Mouse (Mus musculus) 416B (cell line): ENCODE data around the gene Macrod2.

Experiments
- DNase-seq: peaks from one replicate; pipeline ENCODE4 v3.0.0; 2011; ENCODE audit warnings: low read depth

Macrod2 gene

DNA sequence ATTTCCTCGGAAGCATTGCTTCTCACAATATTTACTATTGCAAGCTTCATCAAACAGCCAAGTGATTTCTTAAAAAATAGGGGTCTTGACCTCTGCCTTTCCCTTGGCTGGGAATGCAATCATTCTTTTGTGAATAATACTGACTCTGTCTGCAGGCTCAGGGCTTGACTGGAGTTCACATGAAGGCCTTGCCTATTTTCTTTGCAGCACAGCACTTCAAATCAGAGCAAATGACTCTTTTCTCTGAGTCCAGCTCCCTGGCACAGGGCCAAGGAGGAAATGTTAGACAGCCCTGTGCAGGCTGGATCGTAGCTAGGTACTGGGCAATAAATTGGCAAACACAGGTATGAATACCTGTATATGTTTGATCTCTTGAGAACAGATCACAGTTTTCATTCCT, 1464.1 kb downstream of the Macrod2 start:
- DNase-seq = no peak

DNA sequence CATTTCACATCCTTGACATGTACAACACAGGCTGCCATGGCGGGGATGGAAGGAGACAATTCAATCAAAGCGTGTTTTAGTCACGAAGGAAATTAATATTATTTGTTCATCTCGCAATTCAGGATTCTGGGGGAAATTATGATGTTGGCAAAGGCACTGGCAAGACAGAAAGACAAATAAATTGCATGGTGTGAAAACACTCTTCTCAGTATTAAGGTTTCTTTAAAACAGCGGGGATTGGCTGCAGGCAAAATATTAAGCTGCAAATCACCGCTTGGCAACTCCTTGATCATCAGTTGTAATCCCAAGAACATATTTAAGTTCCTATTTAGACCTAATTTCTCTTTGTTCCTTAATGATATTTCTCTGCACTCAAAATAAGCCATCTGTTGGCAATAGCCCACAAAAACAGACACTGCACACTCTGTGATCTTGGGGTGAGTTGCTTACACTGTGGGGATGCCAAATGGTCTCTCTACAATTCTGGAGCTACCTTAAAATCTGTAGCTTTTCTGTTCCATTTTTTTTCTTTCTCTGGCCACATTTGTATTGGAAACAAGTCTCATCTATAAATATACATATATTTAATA, 1466.7 kb downstream of the Macrod2 start:
- no peak for DNase-seq

DNA sequence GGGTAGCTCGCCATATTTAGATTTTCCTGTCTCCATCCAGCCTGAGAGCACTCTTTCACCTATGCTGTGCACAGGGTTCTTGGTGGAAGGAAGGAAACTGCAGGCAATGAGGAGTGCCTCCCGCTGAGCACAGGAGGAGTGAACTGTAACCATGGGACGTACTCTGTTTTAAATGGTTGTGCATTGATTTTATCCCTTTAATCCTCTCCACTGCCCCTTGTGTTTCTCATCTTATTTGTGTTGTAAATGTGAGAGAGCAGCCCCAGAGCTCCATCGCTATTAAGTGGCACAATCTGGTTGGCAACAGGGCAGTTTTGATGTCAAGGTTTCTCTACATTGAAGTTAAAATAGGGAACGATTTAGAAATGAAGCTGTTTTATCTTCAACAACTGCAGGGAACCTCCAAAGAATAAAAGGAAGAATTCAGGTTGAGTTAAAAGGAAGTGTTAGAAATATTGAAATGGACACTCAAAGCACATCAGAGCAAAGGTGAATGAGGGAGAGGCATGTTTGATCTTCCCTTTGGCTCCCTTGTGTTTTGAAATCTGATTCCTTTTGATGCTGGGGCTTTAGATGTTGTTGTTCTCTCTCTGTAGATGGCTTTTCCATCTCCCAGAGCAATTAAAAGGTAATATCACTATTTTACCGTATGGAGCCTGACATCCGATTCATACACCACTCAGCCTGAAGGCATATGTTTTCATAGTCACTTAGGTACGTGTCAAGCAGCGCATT, 1467.6 kb downstream of the Macrod2 start:
- DNase-seq = no peak

DNA sequence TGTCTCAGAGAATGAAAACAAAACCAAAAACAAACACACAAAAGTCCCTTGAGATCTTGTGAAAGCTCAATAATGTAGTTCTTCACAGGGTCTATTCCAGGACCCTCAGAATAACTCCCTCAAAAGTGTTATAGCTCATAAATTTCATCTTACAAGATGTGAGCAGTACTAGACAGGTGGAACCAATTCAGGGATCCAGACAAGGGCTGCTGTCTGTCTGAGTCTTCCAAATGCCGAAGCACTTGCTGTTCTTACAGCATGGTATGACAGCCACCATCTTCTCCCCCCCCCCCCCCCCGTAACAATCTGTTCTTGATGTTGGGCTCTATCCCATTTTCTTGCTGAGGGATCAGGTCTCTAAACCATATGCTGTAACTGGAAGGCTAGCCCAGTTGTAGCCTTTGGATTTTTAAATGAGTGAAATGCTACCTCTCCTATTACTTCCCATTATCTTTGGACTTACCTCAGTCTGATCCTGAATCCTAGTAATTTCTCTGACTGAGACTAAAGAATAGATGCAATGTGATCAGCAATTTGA, 1468.6 kb downstream of the Macrod2 start:
- DNase-seq = no peak

DNA sequence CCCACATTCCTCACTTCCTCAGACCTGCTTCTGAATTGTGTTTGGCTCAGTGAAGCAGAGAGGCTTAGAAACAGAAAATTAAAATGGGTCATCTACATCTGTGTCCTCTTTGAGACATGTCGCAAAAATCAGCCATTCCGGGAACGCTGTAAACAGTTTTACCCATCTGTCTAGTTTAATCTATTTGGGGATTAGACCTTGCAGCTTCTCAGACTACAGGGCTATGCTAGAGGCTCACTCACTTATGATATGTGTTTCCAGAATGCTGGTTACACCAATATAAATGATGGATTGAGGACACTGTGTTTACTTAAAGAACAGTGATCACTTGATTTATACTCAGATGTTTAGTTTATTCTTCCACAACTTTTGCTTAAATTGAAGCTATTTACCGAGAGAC, 1475.8 kb downstream of the Macrod2 start:
- no peak for DNase-seq

DNA sequence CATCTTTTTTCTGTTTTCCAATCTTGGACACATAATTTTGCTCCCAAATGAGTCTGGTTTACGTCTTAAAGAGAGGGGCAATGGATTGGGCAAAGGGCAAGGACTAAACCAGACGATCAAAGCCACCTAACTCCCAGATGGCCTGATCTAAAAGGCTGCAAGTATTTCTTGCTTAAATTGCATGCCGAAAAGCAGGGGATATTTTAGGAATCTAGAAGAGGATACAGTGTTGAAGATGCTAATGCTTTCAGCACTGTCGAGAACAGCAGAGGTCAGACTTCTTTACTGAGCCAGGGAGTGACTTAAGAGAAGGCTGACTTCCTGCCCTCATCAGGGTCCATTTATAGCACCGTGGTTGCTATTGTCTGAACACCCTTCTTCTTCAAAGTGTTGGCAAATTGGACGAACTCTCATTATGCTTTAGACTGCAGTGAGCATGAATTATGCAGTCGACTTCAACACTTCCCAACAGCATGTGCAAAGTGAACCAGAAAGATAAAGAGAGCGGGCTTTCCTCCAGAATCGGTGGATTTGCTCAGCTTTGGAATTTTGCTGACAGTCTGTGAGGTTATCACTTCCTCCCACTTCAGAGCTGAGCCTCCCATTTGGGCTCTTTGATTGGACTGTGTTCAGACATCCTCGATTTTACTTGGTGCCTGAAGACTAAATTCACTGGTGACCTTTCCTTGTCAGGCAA, 1481.2 kb downstream of the Macrod2 start:
- no peak for DNase-seq

DNA sequence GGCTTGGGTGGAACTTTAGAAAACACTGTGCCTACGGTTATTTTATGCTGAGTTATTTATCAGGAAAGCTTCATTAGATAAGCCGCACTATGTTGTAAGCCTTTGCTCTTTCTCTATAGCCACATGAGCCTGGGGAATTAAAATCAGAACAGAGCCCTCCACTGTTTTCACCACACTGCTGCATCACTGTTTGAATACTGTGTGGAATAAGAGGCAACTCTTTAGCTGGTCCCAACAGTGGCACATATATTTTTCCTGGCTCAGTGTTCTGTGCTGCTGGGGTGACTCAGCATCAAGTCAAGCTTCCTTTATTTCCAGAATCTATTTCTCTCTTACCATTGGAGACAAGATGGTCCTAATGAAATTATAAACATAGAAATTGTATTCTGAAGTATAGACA, 1481.8 kb downstream of the Macrod2 start:
- no peak for DNase-seq

DNA sequence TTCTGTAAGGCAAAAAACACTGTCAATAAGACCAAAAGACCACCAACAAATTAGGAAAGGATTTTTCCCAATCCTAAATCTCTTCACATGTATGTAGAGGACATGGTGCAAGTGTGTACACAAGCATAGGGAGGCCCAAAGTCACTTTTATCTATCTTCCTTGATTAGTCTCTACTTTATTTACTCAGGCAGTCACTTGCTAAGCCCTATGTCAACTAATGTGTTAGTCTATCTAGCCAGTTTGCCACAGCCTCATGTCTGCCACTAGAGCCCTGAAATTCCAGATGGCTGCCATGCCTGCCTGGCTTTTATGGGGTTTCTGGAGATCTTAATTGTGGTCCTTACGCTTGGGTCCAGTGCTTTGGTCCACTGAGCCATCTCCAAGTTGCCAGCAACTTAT, 1483.4 kb downstream of the Macrod2 start:
- no peak for DNase-seq

DNA sequence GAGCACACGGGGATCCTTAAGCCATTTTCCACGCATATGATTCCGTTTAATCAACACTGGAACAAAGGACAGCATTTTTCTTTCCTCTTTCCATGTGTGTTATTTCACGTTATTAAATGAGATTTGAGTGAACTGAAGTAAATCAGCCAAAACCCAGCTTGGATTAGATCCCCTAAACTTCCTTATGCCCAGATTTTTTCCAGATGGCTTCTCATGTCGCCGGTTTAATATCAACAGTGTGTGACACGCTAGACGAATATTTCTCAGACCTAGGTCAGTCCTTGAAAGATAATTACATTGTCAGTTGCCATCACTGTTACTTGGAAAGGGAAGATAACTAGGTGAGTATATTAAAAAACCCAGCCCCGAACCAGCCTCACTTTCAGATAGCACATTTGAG, 1484.6 kb downstream of the Macrod2 start:
- no peak for DNase-seq

DNA sequence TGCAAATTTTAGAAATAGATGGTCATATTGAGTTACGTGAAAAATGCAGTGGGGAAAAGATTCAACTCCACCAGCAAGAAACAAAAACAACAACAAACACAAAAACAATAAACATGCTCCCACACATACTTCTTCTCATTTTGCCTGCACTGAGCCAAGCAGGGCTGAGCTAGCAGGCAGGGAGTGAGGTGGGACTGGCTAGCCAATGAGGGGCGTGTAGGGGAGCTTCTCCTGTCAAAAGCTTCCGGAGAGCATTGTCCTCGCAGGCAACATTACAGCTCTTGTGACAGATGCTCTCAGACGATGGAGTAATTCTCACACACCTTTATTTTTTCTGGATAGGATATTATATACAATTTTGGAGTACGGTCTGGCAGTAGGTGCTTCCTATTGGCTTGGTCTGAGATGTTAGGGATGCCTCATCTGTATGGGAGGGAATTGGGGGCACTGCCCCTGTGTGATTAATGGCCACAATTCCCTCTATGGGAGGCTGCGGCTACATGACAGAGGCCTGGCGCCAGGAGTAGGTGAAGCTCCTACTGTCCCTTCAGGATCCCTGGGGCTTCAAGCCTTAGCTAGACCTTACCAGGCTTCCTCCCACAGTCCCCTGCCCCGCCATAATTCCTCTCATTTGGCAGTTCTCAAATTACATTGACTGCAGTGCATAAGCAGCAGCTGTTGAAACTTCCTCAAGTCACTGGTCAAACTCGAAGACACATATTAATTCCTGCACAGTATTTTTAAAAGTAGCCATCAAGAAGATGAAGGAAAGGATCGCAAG, 1491.8 kb downstream of the Macrod2 start:
- DNase-seq = no peak

DNA sequence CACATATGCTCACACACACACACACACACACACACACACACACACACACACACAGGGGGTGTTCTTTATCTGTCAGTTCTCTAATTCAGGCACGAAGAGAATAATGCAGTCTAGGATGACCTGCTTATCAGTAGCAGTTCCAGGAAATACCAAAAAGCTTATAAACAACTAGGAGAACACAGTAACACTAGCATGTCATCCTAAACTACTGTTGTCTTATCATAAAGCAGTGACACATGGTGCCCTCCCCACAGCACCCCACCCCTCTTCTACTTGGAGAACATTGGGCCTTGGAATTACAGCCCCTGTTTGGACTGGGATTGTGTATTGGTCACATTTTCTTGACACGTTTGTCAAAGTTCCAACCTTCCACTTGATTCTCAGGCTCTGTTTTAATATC, 1494.4 kb downstream of the Macrod2 start:
- no peak for DNase-seq

DNA sequence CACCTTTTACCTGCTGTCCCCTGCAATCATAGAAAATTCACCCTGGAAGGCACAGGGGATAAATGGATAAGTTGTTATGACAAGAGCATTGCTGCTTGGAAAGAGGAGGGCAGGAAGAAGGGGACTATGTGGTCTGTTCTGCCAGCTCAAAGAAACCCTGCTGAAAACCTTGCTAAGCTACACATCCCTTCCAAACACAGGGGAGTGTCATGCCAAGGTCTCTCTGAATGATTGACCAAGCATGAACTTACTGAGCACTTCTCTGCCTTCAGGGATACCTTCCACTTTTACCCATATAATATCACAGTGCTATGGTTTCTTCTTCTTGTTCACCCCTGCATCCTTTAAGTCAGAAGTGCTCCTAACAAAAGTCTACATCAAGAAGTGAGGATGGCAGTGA, 1502.8 kb downstream of the Macrod2 start:
- no peak for DNase-seq

DNA sequence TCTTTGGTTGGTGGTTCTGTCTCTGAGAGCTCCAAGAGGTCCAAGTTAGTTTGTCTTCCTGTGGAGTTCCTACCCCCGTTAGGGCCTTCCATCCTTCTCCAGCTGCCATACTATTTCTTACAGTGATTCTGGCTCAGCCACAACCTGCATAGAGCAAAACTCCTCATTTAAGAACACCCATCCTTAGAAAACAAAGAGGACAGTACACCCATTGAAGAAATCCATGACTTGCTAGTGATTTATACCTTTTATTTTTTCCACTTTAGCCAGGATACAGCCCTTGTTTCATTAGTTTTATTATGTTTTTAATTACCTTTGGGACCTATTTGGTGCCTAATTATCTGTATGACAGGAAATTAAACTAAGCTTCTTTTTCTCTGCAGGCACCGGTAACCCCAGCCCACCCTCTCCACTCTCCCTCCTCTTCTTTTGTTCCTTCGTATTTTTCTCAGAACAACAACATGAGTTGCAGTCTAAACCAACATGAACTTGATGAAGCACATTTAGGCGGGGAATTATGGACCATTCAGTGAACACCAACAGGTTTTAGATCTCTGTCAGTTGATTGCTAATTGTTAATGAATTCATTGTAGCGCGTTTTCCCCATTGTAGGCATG, 1516.8 kb downstream of the Macrod2 start:
- DNase-seq = no peak

DNA sequence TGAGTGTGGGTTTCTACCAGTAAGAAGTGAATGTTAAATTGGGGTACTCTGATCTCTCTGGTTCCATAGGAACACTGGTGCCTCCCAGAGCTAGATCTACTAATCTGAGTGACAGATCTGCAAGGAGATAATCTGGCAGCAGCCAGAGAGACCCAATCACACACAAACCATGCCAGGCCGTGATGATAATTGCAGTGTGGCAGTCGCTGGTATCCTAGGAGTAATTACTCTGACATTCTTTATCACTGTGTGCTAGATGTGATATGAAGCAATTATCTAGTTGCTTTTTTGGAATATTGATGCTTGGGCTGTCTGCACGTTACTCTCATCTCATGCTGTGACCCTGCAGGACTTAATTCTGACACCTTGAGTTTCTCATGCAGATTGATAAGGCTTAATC, 1518.4 kb downstream of the Macrod2 start:
- no peak for DNase-seq

DNA sequence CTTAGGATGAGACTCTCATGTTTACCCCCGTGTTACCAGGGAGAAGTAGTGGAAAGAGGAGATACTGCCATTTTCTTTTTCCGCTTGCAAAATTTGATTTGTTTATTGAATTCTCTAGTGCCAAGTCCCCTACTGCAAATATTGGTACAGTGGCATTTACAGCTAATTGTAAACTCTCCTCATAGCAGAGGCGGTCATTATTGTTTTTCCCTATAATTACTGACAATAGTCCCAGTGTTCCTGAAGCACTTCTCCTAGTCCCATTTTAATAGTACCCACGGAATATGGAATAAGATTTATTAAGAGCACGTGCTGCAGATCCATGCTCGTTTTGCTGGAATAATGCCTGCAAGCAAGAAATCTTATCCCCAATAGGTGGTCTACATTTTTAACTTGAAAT, 1518.8 kb downstream of the Macrod2 start:
- no peak for DNase-seq

DNA sequence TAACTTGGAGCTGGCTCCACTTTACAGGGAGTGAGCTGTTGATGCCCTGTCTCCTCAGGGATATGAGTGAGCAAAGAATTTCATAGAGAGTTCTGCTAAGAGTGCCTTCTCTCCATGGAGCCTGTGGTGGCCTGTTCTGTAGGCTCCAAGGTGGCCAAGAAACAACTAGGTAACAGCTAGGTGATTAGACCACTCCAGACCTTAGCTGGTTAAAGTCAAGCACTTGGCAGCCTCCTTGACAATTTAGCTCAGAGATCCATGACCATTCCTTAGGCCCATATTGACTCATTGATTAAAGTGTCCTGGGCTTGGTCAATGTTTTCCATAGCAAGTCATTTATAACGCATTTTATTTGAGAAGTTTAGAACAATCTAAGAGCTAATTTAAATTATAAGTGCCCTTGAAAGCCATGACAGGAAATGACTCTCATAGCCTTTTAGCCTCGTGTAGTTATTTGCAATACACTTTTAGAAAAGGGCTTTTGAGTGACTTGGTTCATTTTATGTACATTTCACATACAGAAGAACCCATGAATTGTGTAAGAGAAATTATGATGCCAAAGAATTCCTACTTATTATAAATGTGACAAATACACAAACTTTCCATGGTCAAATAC, 1525.4 kb downstream of the Macrod2 start:
- DNase-seq = no peak

DNA sequence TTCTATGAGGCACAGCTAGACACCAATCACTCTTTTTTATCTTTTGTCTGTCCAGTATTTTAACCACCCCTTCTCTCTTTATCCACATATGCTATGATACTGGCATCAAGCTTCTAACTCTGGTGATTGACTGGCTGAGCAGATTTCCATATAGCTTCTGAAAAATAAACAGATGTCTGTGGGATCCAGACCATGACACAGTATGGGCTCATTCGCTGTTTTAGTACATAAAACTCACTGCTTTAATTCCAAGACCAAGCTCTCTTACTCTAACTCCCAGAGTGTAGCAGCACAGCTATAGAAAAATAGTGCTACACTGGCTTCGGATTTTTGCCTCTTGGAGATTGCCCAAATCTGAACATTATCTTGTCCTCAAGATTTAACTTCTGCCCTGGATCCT, 1540.0 kb downstream of the Macrod2 start:
- DNase-seq = no peak

DNA sequence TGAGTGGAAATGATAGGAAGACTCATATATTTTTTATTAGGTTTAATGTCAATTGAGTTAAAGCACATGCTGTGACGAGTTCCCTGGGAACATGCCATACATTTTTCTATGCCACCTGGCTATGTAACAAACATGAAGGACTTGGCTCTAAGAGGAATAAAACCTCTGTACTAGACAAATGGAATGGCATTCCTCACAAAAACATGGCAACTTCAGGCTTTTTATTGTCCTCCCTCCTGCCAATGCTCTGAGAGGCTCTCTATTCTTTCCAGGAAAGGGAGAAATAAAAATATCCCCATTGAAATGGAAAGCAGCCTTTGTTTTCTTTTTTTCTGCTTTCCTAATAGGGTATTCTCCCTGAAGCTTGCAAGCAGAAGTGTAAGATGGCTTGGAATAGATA, 1559.7 kb downstream of the Macrod2 start:
- no peak for DNase-seq

DNA sequence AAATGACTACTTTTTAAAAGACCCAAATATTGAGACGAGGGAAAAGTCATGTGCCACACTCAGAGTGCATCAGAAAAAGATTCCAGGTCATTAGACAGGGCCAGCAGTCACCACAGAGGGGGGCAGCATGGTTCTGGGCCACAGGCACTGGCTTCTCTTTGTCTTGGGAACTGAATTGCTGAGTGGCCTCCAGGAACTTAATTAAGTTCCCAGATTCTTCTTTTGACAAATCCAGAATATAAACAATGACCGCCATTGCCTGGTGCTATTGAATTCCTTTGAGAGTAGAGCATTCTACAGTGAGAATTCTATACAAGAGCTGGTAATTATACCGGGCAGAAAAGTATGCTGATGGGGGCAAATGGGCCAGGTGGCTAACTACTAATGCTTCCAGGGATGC, 1560.1 kb downstream of the Macrod2 start:
- DNase-seq = no peak

DNA sequence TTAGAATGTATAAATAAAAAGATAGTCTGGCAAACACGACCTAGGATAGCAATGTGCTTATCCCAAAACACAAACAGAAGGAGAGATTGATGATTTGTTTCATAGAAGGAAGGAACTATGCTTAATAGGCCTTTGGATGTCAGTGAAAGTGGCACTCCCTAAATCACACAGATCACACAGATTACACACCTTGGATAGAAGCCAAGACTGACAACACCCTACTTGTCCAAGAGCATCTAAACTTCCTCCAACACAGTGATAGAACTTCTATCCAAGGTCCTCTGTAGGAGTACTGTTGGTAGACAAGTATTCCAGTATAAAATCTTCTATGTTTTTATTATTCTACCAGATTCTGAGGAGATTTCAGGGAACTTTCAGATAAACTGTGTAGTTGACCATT, 1567.8 kb downstream of the Macrod2 start:
- DNase-seq = no peak

DNA sequence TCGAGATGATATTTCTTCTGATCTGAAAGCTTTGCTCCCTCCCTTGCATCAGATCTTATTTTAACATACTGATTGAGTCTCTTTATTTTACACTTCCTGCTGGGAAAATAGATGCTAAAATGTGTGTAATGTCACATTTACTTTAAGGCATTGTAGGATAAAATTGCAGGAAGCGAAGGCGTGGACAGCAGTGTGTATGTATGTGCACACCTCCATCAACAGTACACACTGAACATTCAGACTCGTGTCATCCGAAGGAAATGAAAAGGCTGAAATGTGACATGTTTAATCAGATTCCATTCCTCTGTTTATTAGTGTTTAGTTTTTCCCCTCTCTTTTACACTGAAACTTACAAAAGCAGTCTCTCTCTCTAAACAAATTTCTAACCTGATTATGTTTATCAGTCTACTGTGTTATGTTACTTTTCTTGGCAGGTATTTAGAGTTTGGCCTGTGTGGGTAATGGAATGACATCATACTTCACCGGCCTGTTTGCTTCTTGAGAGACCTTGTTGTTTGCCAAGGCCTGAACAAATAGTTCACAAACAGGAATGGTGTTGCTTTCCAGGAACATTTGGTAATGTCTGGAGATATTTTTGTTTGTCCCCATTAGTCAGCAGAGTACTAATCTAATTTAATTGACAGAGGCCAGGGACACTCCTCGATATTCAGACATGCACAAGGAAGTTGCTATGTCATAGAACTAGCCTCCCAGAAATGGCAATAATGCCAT, 1588.7 kb downstream of the Macrod2 start:
- DNase-seq = no peak
